Mouse (Mus musculus): ENCODE measurements around the gene Chst2.
A peak's percentile ranks its signal among the peaks of the same experiment; 100 is the strongest.

- TF ChIP-seq SRF (IDR thresholded peaks at IDR 0.05; ENCODE audit: control insufficient read depth, insufficient read length, low read depth) (no peak), POLR2A (IDR thresholded peaks at IDR 0.05; ENCODE audit: insufficient read length, low read depth) (no peak), USF1 (IDR thresholded peaks at IDR 0.05; ENCODE audit: low read depth) (peak; percentile 26), CEBPB (IDR thresholded peaks at IDR 0.05; ENCODE audit: insufficient read depth, poor library complexity, severe bottlenecking) (no peak), MAX (IDR thresholded peaks at IDR 0.05; ENCODE audit: low read depth) (no peak)
These were observed 56.0 kb downstream of the Chst2 start for GRCm38 (mm10) chr9:95350550-95350949.
